Mouse (Mus musculus): ENCODE results near the gene Pak7.

Pak7 gene

DNA sequence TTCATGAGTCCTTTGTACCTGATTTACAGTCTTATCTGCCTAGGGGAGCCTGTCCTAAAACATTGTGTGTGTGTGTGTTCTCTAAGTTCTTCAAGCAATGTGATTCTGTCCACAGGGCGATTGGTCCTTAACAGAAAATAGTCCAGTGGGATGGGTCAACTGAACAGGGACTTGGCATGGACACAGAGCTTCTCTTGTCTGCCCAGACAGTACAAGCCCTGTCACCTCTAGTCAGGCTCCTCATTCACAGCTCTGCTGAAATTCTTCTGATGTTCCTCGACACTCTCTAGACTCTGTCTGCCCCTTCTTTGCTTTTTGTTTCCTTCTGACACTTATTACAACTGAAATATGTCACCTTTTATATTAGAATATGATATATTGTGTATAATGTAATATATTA is 247.0 kb downstream of the Pak7 start:
- TF ChIP-seq POU5F1 (IDR thresholded peaks at IDR 0.05; ENCODE audit: borderline replicate concordance, low read length), result no peak
- TF ChIP-seq CTCF (conservative IDR thresholded peaks at IDR 0.05; ENCODE audit: low read length), result no peak
- no peak for TF ChIP-seq NANOG (IDR thresholded peaks at IDR 0.05; ENCODE audit: borderline replicate concordance, low read length)
- Histone ChIP-seq H3K27me3 (ENCODE audit: insufficient read depth, low read length) (peaks cover 4% of the 10 kb centered on the region; the same call in 1 of the 2 replicates), H3K9me3 (ENCODE audit: low read length) (no peaks in the 10 kb centered on the region), H3K4me3 (replicated peaks; ENCODE audit: low read length) (no peak overlapping the region), H3K4me1 (replicated peaks; ENCODE audit: low read depth, low read length) (no peaks in the 10 kb centered on the region), H3K36me3 (ENCODE audit: insufficient read depth, low read length) (no peaks in the 10 kb centered on the region)

DNA sequence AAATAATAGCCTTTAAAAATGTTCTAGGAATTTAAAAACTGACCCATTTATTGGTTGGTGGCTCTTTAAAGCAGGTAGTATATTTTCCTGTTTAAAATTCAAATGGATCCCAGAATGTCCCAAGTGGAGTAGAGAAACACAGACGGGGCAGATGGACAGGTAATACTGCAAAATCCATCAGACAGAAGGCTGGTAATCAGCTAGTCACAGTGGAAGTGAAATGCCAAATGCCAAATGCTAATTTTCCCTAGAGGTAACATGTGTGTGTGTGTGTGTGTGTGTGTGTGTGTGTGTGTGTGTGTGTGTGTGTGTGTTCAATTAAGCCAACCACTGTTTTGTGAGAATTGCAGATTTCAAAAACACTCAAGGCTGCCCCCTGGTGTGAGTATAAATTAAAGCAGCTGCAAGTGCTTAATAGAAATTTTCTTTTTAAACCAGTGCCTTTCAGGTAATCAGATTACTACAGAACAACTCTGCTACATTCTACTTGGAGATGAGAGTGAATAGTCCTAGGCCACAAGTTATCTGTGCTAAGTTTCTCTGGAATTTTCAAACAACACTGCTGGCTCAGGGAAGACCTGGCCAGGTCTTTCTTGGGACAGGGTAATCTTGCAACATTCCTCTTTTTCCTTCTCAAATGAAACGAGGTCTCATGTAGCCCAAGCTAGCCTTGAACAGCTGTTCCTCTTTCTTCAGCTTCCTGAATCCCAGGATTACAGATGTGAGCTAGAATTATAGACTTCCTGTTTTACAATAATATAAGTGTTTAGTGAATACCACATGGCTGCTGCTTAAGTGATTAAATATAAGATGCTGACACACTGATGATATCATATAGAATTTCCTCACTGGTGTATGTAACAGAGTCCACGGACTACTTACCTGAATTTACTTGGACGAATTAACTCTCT is 248.4 kb downstream of the Pak7 start:
- no peaks in the 10 kb centered on the region for H3K9me3 ChIP-seq (ENCODE audit: low read length)
- H3K27me3 ChIP-seq (ENCODE audit: insufficient read depth, low read length), result peaks cover 4% of the 10 kb centered on the region; the same call in 1 of the 2 replicates
- no peaks in the 10 kb centered on the region for H3K4me1 ChIP-seq (replicated peaks; ENCODE audit: low read depth, low read length)
- no peak for TF ChIP-seq POU5F1 (IDR thresholded peaks at IDR 0.05; ENCODE audit: borderline replicate concordance, low read length)
- TF ChIP-seq CTCF (conservative IDR thresholded peaks at IDR 0.05; ENCODE audit: low read length), result peak; percentile 30
- H3K4me3 ChIP-seq (replicated peaks; ENCODE audit: low read length), result no peak overlapping the region
- H3K36me3 ChIP-seq (ENCODE audit: insufficient read depth, low read length), result no peaks in the 10 kb centered on the region

DNA sequence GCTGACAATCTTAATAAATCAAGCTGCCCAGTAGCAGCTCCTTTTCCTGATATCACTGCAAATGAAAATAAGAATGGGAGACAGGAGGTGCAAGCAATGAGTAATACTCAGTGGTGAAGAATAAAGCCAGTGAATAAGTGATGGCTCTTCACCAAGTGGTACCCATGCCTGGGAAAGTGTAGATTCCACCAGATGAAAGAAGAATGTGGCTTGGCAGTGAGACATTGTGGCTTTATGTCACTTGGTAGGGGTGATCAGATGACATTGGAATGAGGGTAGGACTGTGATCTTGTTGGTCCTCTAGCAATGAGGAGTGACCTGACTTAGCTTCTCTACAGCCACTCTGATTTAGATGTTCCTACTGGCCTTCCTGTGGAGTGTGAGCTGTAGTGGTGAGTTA is 249.3 kb downstream of the Pak7 start:
- TF ChIP-seq POU5F1 (IDR thresholded peaks at IDR 0.05; ENCODE audit: borderline replicate concordance, low read length), result no peak
- TF ChIP-seq CTCF (conservative IDR thresholded peaks at IDR 0.05; ENCODE audit: low read length), result no peak
- no peak for TF ChIP-seq NANOG (IDR thresholded peaks at IDR 0.05; ENCODE audit: borderline replicate concordance, low read length)
- H3K36me3 ChIP-seq (ENCODE audit: insufficient read depth, low read length), result no peaks in the 10 kb centered on the region
- no peaks in the 10 kb centered on the region for H3K4me1 ChIP-seq (replicated peaks; ENCODE audit: low read depth, low read length)
- peaks cover 4% of the 10 kb centered on the region; the same call in 1 of the 2 replicates for H3K27me3 ChIP-seq (ENCODE audit: insufficient read depth, low read length)
- H3K9me3 ChIP-seq (ENCODE audit: low read length), result no peaks in the 10 kb centered on the region
- H3K4me3 ChIP-seq (replicated peaks; ENCODE audit: low read length), result no peak overlapping the region

DNA sequence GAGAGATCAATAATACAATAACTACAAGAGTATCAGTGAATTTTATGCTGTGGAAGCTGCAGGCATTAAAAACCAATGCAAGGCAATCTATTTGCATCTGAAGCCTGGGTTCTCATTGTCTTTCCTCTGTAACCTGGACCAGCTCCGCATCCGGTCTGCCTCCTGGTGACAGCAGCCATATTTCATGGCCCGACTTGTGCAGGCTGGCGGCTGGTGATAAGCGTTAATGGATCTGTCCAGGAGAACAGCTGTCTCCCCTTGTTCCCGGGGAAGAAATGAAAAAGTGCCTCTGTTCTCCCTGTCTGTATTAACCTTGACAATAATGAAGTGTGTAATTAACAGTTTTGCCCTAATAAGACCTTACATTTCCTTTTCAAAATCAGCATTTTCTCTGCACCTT is 265.9 kb downstream of the Pak7 start:
- H3K27me3 ChIP-seq (ENCODE audit: insufficient read depth, low read length), result peaks cover 26% of the 10 kb centered on the region
- no peaks in the 10 kb centered on the region for H3K4me1 ChIP-seq (replicated peaks; ENCODE audit: low read depth, low read length)
- H3K36me3 ChIP-seq (ENCODE audit: insufficient read depth, low read length), result no peaks in the 10 kb centered on the region
- H3K9me3 ChIP-seq (ENCODE audit: low read length), result no peaks in the 10 kb centered on the region
- no peak for TF ChIP-seq POU5F1 (IDR thresholded peaks at IDR 0.05; ENCODE audit: borderline replicate concordance, low read length)
- no peak for TF ChIP-seq NANOG (IDR thresholded peaks at IDR 0.05; ENCODE audit: borderline replicate concordance, low read length)
- no peak overlapping the region for H3K4me3 ChIP-seq (replicated peaks; ENCODE audit: low read length)

- Histone ChIP-seq H3K36me3 (ENCODE audit: insufficient read depth, low read length) (no peaks in the 10 kb centered on the region), H3K4me1 (replicated peaks; ENCODE audit: low read depth, low read length) (no peaks in the 10 kb centered on the region), H3K9me3 (ENCODE audit: low read length) (peaks cover 14% of the 10 kb centered on the region; the same call in 1 of the 2 replicates), H3K4me3 (replicated peaks; ENCODE audit: low read length) (no peak overlapping the region), H3K27me3 (ENCODE audit: insufficient read depth, low read length) (peaks cover 53% of the 10 kb centered on the region)
- TF ChIP-seq NANOG (IDR thresholded peaks at IDR 0.05; ENCODE audit: borderline replicate concordance, low read length) (no peak), CTCF (conservative IDR thresholded peaks at IDR 0.05; ENCODE audit: low read length) (no peak), POU5F1 (IDR thresholded peaks at IDR 0.05; ENCODE audit: borderline replicate concordance, low read length) (no peak)
Measured at GRCm38 (mm10) chr2:136118006-136118405, 269.8 kb downstream of the Pak7 start.

DNA sequence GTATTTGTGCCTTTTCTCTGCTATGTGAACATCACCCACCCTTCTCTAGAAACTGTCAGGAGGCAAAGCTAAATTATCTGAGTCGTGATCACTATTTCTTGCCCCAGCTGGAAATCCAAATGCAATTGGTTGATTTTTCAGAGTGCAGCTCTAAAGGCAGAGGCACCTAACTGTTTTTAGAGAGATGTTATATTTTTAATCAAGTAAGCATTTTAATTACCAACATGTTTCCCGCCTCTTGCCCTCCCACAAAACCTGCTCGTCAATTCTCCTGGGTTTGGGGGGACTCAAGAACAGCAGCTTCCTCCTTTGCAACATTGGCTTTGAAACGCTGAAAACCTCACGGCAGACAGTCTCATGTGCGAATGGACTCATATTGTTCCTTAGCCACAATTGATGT is 274.4 kb downstream of the Pak7 start:
- Histone ChIP-seq H3K4me3 (replicated peaks; ENCODE audit: low read length) (no peak overlapping the region), H3K9me3 (ENCODE audit: low read length) (peaks cover 32% of the 10 kb centered on the region), H3K4me1 (replicated peaks; ENCODE audit: low read depth, low read length) (peaks cover 14% of the 10 kb centered on the region), H3K27me3 (ENCODE audit: insufficient read depth, low read length) (peaks cover 81% of the 10 kb centered on the region), H3K36me3 (ENCODE audit: insufficient read depth, low read length) (no peaks in the 10 kb centered on the region)
- no peak for TF ChIP-seq CTCF (conservative IDR thresholded peaks at IDR 0.05; ENCODE audit: low read length)
- no peak for TF ChIP-seq NANOG (IDR thresholded peaks at IDR 0.05; ENCODE audit: borderline replicate concordance, low read length)
- no peak for TF ChIP-seq POU5F1 (IDR thresholded peaks at IDR 0.05; ENCODE audit: borderline replicate concordance, low read length)

DNA sequence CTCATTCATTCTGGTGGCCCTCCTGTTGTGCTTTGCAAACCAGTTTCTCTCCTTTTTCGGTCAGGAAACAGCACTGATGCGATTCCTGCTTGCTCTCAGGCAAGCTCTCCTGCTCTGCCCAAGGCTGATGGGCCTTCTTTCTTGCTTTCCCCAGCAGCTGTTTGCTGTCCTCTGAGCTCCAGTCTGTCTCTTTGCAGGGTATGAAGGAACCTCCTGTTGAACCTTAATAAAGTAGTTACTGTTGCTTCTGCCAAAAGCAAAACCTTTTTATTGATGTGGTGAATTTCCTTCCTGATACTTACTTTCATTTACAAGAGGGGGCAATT is 278.8 kb downstream of the Pak7 start:
- Histone ChIP-seq H3K4me3 (replicated peaks; ENCODE audit: low read length) (no peak overlapping the region), H3K36me3 (ENCODE audit: insufficient read depth, low read length) (no peaks in the 10 kb centered on the region), H3K27me3 (ENCODE audit: insufficient read depth, low read length) (peaks cover 65% of the 10 kb centered on the region), H3K4me1 (replicated peaks; ENCODE audit: low read depth, low read length) (peaks cover 28% of the 10 kb centered on the region), H3K9me3 (ENCODE audit: low read length) (peaks cover 24% of the 10 kb centered on the region)
- no peak for TF ChIP-seq NANOG (IDR thresholded peaks at IDR 0.05; ENCODE audit: borderline replicate concordance, low read length)
- no peak for TF ChIP-seq POU5F1 (IDR thresholded peaks at IDR 0.05; ENCODE audit: borderline replicate concordance, low read length)
- no peak for TF ChIP-seq CTCF (conservative IDR thresholded peaks at IDR 0.05; ENCODE audit: low read length)

- no peak overlapping the region for H3K4me3 ChIP-seq (replicated peaks; ENCODE audit: low read length)
- no peak for TF ChIP-seq CTCF (conservative IDR thresholded peaks at IDR 0.05; ENCODE audit: low read length)
- peak; percentile 37; the same call in 1 of the 2 replicates for TF ChIP-seq NANOG (IDR thresholded peaks at IDR 0.05; ENCODE audit: borderline replicate concordance, low read length)
- no peak for TF ChIP-seq POU5F1 (IDR thresholded peaks at IDR 0.05; ENCODE audit: borderline replicate concordance, low read length)
- peaks cover 18% of the 10 kb centered on the region for H3K9me3 ChIP-seq (ENCODE audit: low read length)
- H3K4me1 ChIP-seq (replicated peaks; ENCODE audit: low read depth, low read length), result peaks cover 28% of the 10 kb centered on the region
- peaks cover 64% of the 10 kb centered on the region for H3K27me3 ChIP-seq (ENCODE audit: insufficient read depth, low read length)
- H3K36me3 ChIP-seq (ENCODE audit: insufficient read depth, low read length), result no peaks in the 10 kb centered on the region
Measured at GRCm38 (mm10) chr2:136108124-136109037, 279.4 kb downstream of the Pak7 start.

All from E14TG2a.4 (cell line).